Mouse (Mus musculus): Measurements from ENCODE around the gene Cdcp1.

DNA sequence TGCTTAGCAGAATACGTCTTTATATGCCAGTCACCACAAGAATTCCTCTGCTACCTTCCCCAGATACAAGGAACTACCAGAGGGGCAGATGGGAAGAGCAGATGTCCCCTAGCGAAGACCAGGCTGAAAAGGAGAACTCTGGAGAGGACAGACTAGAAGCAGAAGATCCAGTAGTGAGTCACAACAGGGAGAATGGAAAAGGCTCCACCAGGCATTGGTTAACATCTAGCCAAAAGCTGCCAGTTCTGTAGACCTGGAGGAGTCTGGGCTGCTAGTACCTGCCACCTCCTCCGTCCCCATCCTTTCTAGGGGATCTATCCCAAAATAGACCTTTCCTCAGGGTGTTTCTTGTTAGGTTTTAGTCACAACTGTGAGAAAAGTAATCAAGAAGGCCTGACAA is 39.9 kb upstream of the Cdcp1 start:
- TF ChIP-seq CTCF (IDR thresholded peaks at IDR 0.05; ENCODE audit: extremely low read depth, insufficient read depth, insufficient read length, insufficient replicate concordance) (no peak), POLR2A (IDR thresholded peaks at IDR 0.05; ENCODE audit: low read depth, low read length) (no peak)

All from spleen, adult 2 months (tissue).